Mouse (Mus musculus): ENCODE results near the gene Ak7. TPM values are rescaled to one million over a fixed set of nuclear protein-coding genes. Genes with fewer than 3 reads are reported as not detected.

The Ak7 gene
- polyA plus RNA-seq, 1 experiment from 2014 or later, result 0.33 TPM

- WGBS, result 94% methylated on average over 4 of the region's 4 CpGs
- peaks cover 21% of the 10 kb centered on the region for H3K36me3 ChIP-seq (ENCODE audit: control insufficient read depth, insufficient read depth, low read length)
- no peak overlapping the region for H3K4me3 ChIP-seq (replicated peaks; ENCODE audit: low read depth, low read length)
- H3K27me3 ChIP-seq (ENCODE audit: control insufficient read depth, insufficient read depth, low read length), result no peaks in the 10 kb centered on the region
- no peak overlapping the region for H3K27ac ChIP-seq (replicated peaks; ENCODE audit: low read depth, low read length)
- no peaks in the 10 kb centered on the region for H3K9me3 ChIP-seq (ENCODE audit: control insufficient read depth, low read length)
- no peak overlapping the region for H3K9ac ChIP-seq (replicated peaks; ENCODE audit: low read length)
- peaks cover 18% of the 10 kb centered on the region for H3K4me1 ChIP-seq (ENCODE audit: control insufficient read depth, insufficient read depth, low read length)
- no peak overlapping the region for H3K4me2 ChIP-seq (ENCODE audit: low read length)
- no peak for DNase-seq
- no peak for ATAC-seq (ENCODE audit: low FRiP score, low TSS enrichment)
Measured at GRCm38 (mm10) chr12:105688546-105688945, 17.2 kb upstream of the Ak7 start.

DNA sequence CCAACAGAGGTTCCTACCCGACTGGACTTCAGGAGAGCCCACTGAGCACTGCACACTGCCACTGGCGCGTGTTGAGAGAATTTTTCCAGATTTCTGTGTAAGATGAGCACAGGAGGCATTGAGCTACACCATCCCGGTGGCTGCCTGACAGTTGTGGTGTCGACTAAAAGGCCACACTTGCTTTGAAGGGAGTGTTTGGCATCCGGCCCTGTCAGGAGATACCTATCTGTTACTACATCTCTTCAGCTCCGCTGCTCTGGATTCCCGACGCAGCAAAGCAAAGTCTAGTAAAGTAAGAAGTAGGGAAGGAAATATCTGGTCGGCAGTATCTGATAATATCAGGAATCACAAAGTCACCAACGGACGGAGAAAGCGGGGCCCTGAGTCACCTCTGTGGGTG, 16.3 kb upstream of the Ak7 start:
- Histone ChIP-seq H3K4me2 (ENCODE audit: low read length) (no peak overlapping the region), H3K9me3 (ENCODE audit: control insufficient read depth, low read length) (no peaks in the 10 kb centered on the region), H3K27me3 (ENCODE audit: control insufficient read depth, insufficient read depth, low read length) (no peaks in the 10 kb centered on the region), H3K27ac (replicated peaks; ENCODE audit: low read depth, low read length) (no peak overlapping the region), H3K4me3 (replicated peaks; ENCODE audit: low read depth, low read length) (no peak overlapping the region), H3K36me3 (ENCODE audit: control insufficient read depth, insufficient read depth, low read length) (peaks cover 29% of the 10 kb centered on the region), H3K4me1 (ENCODE audit: control insufficient read depth, insufficient read depth, low read length) (peaks cover 12% of the 10 kb centered on the region), H3K9ac (replicated peaks; ENCODE audit: low read length) (no peak overlapping the region)
- ATAC-seq (ENCODE audit: low FRiP score, low TSS enrichment) (no peak), DNase-seq (no peak)
- 97% methylated on average over 13 of the region's 13 CpGs for WGBS

- 98% methylated on average over 2 of the region's 2 CpGs for WGBS
Measured at GRCm38 (mm10) chr12:105694021-105694420, 11.8 kb upstream of the Ak7 start.

DNA sequence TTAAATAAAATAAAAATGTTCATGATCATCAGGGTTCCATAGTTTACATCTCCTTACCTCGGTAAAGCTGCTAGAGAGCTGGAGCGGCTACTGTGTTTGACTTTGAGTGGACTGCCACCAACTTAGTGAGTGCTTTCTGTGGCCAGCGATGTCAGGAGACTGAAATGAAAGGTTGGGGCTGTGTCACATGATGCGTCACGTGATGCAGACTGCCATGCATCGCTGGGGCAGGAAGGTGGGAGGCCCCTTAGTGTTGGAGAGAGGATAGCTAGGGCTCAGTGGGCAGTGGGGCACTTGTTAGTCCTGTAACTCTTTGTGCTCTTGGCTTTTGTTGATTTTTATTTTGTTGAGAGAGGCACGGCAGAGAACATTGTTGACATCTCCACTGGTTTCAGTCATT, 9.9 kb upstream of the Ak7 start:
- no peak overlapping the region for H3K4me2 ChIP-seq (ENCODE audit: low read length)
- H3K27me3 ChIP-seq (ENCODE audit: control insufficient read depth, insufficient read depth, low read length), result no peaks in the 10 kb centered on the region
- H3K9me3 ChIP-seq (ENCODE audit: control insufficient read depth, low read length), result no peaks in the 10 kb centered on the region
- peaks cover 38% of the 10 kb centered on the region for H3K36me3 ChIP-seq (ENCODE audit: control insufficient read depth, insufficient read depth, low read length)
- no peak overlapping the region for H3K9ac ChIP-seq (replicated peaks; ENCODE audit: low read length)
- no peak overlapping the region for H3K4me3 ChIP-seq (replicated peaks; ENCODE audit: low read depth, low read length)
- 87% methylated on average over 7 of the region's 7 CpGs for WGBS
- ATAC-seq (ENCODE audit: low FRiP score, low TSS enrichment), result no peak
- no peak overlapping the region for H3K27ac ChIP-seq (replicated peaks; ENCODE audit: low read depth, low read length)
- no peak for DNase-seq
- H3K4me1 ChIP-seq (ENCODE audit: control insufficient read depth, insufficient read depth, low read length), result no peaks in the 10 kb centered on the region

More at GRCm38 (mm10) chr12:105694021-105694420, 11.8 kb upstream of the Ak7 start:
- DNase-seq, result no peak
- Histone ChIP-seq H3K36me3 (ENCODE audit: control insufficient read depth, insufficient read depth, low read length) (peaks cover 32% of the 10 kb centered on the region), H3K27me3 (ENCODE audit: control insufficient read depth, insufficient read depth, low read length) (no peaks in the 10 kb centered on the region), H3K4me2 (ENCODE audit: low read length) (no peak overlapping the region), H3K4me3 (replicated peaks; ENCODE audit: low read depth, low read length) (no peak overlapping the region), H3K9me3 (ENCODE audit: control insufficient read depth, low read length) (no peaks in the 10 kb centered on the region), H3K4me1 (ENCODE audit: control insufficient read depth, insufficient read depth, low read length) (no peaks in the 10 kb centered on the region), H3K27ac (replicated peaks; ENCODE audit: low read depth, low read length) (no peak overlapping the region), H3K9ac (replicated peaks; ENCODE audit: low read length) (no peak overlapping the region)
- ATAC-seq (ENCODE audit: low FRiP score, low TSS enrichment), result no peak

DNA sequence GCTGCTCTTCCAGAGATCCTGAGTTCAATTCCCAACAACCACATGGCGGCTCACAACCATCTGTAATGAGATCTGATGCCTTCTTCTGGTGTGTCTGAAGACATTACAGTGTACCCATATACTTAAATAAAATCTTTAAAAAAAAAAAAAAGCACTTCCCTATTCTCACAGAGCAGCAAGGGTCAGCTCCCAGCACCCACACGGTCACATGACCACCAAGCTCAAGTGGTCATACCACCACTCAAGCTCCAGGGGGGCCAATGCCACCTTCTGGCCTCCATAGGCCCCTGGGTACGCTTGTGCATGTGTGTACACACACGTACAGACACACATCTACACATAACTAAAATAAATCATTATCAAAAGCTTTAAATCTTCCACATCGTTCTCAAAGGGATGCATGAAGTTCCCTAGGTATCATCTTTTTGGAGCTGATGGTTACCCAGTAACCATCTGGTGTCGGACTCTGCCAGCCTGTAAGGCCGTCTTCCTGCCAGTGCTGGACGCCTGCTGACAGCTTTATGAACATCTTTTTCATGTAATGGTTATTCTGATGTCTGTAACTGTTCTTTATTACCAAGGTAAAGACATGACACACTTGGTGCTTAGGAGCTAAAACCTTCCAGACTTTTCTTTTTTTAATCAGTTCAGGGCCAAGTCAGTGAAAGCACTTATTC, 8.5 kb upstream of the Ak7 start:
- Histone ChIP-seq H3K36me3 (ENCODE audit: control insufficient read depth, insufficient read depth, low read length) (peaks cover 40% of the 10 kb centered on the region), H3K27me3 (ENCODE audit: control insufficient read depth, insufficient read depth, low read length) (no peaks in the 10 kb centered on the region), H3K4me1 (ENCODE audit: control insufficient read depth, insufficient read depth, low read length) (no peaks in the 10 kb centered on the region), H3K9me3 (ENCODE audit: control insufficient read depth, low read length) (no peaks in the 10 kb centered on the region), H3K4me3 (replicated peaks; ENCODE audit: low read depth, low read length) (no peak overlapping the region), H3K4me2 (ENCODE audit: low read length) (no peak overlapping the region), H3K9ac (replicated peaks; ENCODE audit: low read length) (no peak overlapping the region), H3K27ac (replicated peaks; ENCODE audit: low read depth, low read length) (no peak overlapping the region)
- 95% methylated on average over 8 of the region's 8 CpGs for WGBS
- no peak for ATAC-seq (ENCODE audit: low FRiP score, low TSS enrichment)
- DNase-seq, result no peak

GRCm38 (mm10) chr12:105700433-105700832, 5.3 kb upstream of the Ak7 start:
- Histone ChIP-seq H3K36me3 (ENCODE audit: control insufficient read depth, insufficient read depth, low read length) (peaks cover 34% of the 10 kb centered on the region), H3K9me3 (ENCODE audit: control insufficient read depth, low read length) (no peaks in the 10 kb centered on the region), H3K4me2 (ENCODE audit: low read length) (no peak overlapping the region), H3K27ac (replicated peaks; ENCODE audit: low read depth, low read length) (no peak overlapping the region), H3K27me3 (ENCODE audit: control insufficient read depth, insufficient read depth, low read length) (no peaks in the 10 kb centered on the region), H3K9ac (replicated peaks; ENCODE audit: low read length) (no peak overlapping the region), H3K4me3 (replicated peaks; ENCODE audit: low read depth, low read length) (no peak overlapping the region), H3K4me1 (ENCODE audit: control insufficient read depth, insufficient read depth, low read length) (peaks cover under 1% of the 10 kb centered on the region; the same call in 1 of the 2 replicates)
- 94% methylated on average over 12 of the region's 12 CpGs for WGBS
- ATAC-seq (ENCODE audit: low FRiP score, low TSS enrichment) (no peak), DNase-seq (no peak)

DNA sequence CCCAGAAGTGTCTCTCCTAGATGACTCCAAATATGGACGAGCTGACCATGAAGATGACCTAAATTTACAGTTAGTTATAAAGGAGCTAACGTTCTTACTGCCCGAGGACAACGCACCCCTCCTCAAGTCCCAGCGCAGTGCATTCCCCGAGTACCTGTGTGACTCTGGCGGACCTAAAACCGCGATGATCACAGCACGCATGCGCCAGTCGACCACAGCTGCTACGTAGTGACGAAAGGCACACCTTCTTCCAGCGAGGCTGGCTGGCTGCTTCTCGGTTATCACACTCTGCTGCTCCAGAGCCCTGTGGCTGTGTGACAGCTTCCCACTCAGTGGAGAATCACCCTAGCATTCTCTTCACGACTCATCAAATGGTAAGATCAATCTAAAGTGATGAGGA, 12.8 kb downstream of the Ak7 start:
- H3K4me3 ChIP-seq (replicated peaks; ENCODE audit: low read depth, low read length), result no peak overlapping the region

DNA sequence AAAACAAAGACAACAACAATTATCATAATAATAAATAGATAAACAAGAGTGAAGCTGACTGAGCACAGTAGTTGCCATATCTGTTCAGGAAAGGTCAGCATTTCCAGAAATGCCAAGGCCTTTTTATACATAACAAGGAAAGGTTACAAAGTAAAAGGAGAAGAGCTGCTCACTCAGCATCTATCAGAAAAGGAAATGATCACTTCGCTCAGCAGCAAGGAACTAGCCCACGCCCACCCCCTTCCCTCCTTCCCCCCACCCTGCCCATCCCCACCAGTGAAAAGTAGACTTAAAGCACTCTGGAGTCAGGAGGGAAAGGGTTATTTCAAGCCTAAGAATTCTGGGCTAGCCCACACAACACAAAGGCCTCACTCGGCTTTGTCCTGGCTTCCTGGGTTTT, 14.4 kb downstream of the Ak7 start:
- H3K4me2 ChIP-seq (ENCODE audit: low read length), result no peak overlapping the region
- DNase-seq (no peak), ATAC-seq (ENCODE audit: low FRiP score, low TSS enrichment) (no peak)
- no peak overlapping the region for H3K4me3 ChIP-seq (replicated peaks; ENCODE audit: low read depth, low read length)
- no peaks in the 10 kb centered on the region for H3K36me3 ChIP-seq (ENCODE audit: control insufficient read depth, insufficient read depth, low read length)
- peaks cover 13% of the 10 kb centered on the region; the same call in 1 of the 2 replicates for H3K4me1 ChIP-seq (ENCODE audit: control insufficient read depth, insufficient read depth, low read length)
- H3K9ac ChIP-seq (replicated peaks; ENCODE audit: low read length), result no peak overlapping the region
- H3K9me3 ChIP-seq (ENCODE audit: control insufficient read depth, low read length), result no peaks in the 10 kb centered on the region
- H3K27me3 ChIP-seq (ENCODE audit: control insufficient read depth, insufficient read depth, low read length), result no peaks in the 10 kb centered on the region
- H3K27ac ChIP-seq (replicated peaks; ENCODE audit: low read depth, low read length), result no peak overlapping the region
- 68% methylated on average over 3 of the region's 3 CpGs for WGBS

More for the DNA sequence above, 12.8 kb downstream of the Ak7 start:
- Histone ChIP-seq H3K9me3 (ENCODE audit: control insufficient read depth, low read length) (no peaks in the 10 kb centered on the region), H3K9ac (replicated peaks; ENCODE audit: low read length) (no peak overlapping the region), H3K4me1 (ENCODE audit: control insufficient read depth, insufficient read depth, low read length) (peaks cover 13% of the 10 kb centered on the region; the same call in 1 of the 2 replicates), H3K4me2 (ENCODE audit: low read length) (0 out of 2 replicates have a peak overlapping the region, but pooled peaks have one; percentile 17), H3K27ac (replicated peaks; ENCODE audit: low read depth, low read length) (no peak overlapping the region), H3K36me3 (ENCODE audit: control insufficient read depth, insufficient read depth, low read length) (no peaks in the 10 kb centered on the region), H3K27me3 (ENCODE audit: control insufficient read depth, insufficient read depth, low read length) (no peaks in the 10 kb centered on the region)
- DNase-seq (peak; percentile 43), ATAC-seq (ENCODE audit: low FRiP score, low TSS enrichment) (no peak)
- WGBS, result 70% methylated on average over 17 of the region's 17 CpGs

- Histone ChIP-seq H3K4me3 (replicated peaks; ENCODE audit: low read depth, low read length) (no peak overlapping the region), H3K27ac (replicated peaks; ENCODE audit: low read depth, low read length) (peak overlapping the region; percentile 81), H3K9ac (replicated peaks; ENCODE audit: low read length) (no peak overlapping the region), H3K36me3 (ENCODE audit: control insufficient read depth, insufficient read depth, low read length) (no peaks in the 10 kb centered on the region), H3K4me2 (ENCODE audit: low read length) (peak overlapping the region; percentile 30), H3K4me1 (ENCODE audit: control insufficient read depth, insufficient read depth, low read length) (peaks cover 13% of the 10 kb centered on the region; the same call in 1 of the 2 replicates), H3K27me3 (ENCODE audit: control insufficient read depth, insufficient read depth, low read length) (no peaks in the 10 kb centered on the region), H3K9me3 (ENCODE audit: control insufficient read depth, low read length) (no peaks in the 10 kb centered on the region)
- WGBS, result 34% methylated on average over 14 of the region's 14 CpGs
- DNase-seq, result peak; percentile 78
- peak; percentile 31; the same call in 1 of the 2 replicates for ATAC-seq (ENCODE audit: low FRiP score, low TSS enrichment)
Measured at GRCm38 (mm10) chr12:105721452-105722132, 15.8 kb downstream of the Ak7 start.

Data from midbrain, embryonic 14.5 days (tissue).